Comparison of ENCODE assay signal across 8 mouse cellular contexts in genomic region chr1:192770130-192770494, GRCm38 (mm10). TPM values are rescaled to one million over a fixed set of nuclear protein-coding genes. Genes with fewer than 3 reads are reported as not detected.
DNase-seq lines count a peak whose midpoint lies in the region; ATAC-seq lines count a peak whose summit lies in the region.

No protein-coding gene starts in this region.

- H3K27ac ChIP-seq in hindbrain, embryonic 11.5 days (ENCODE audit: low read depth, low read length) = peak overlapping the region; percentile 87
- peak overlapping the region; percentile 70 for H3K27ac ChIP-seq in neural tube, embryonic 12.5 days

- H3K4me1 ChIP-seq in hindbrain, embryonic 11.5 days (replicated peaks; ENCODE audit: control insufficient read depth, insufficient read depth, low read length) = no peaks in the 10 kb centered on the region; the same call in 1 of the 2 replicates
- peaks cover 12% of the 10 kb centered on the region for H3K4me1 ChIP-seq in neural tube, embryonic 12.5 days

- peak overlapping the region; percentile 99 for H3K4me2 ChIP-seq in hindbrain, embryonic 11.5 days (replicated peaks; ENCODE audit: low read depth, low read length)
- peak overlapping the region; percentile 95 for H3K4me2 ChIP-seq in neural tube, embryonic 12.5 days (replicated peaks)

- H3K27me3 ChIP-seq in hindbrain, embryonic 11.5 days (ENCODE audit: control insufficient read depth, insufficient read depth, low read length) = no peaks in the 10 kb centered on the region
- no peaks in the 10 kb centered on the region for H3K27me3 ChIP-seq in neural tube, embryonic 12.5 days (replicated peaks)

- peak; percentile 74 for DNase-seq in embryo, embryonic 10 days (ENCODE audit: low spot score)
- no peak for DNase-seq in embryo, embryonic 9.5 days (ENCODE audit: extremely low spot score)
- peak; percentile 60 for DNase-seq in CD4-positive, CD25-positive, alpha-beta regulatory T cell, adult 2 months (ENCODE audit: low read depth, low spot score)
- DNase-seq in cerebellum, adult 9-10 months = peak; percentile 43
- peak; percentile 73 for DNase-seq in hindbrain, embryonic 11.5 days (ENCODE audit: low spot score)
- DNase-seq in liver = peak; percentile 22
- no peak for DNase-seq in ovary, postnatal 10 days (ENCODE audit: low spot score)

- ATAC-seq in hindbrain, embryonic 11.5 days (ENCODE audit: low FRiP score) = peak; percentile 80
- peak; percentile 90 for ATAC-seq in neural tube, embryonic 12.5 days (ENCODE audit: low FRiP score, low read depth)

- H3K9ac ChIP-seq in hindbrain, embryonic 11.5 days (ENCODE audit: low read depth, low read length) = peak overlapping the region; percentile 98
- H3K9ac ChIP-seq in neural tube, embryonic 12.5 days = peak overlapping the region; percentile 95

- peak overlapping the region; percentile 74 for H3K4me3 ChIP-seq in hindbrain, embryonic 11.5 days (ENCODE audit: low read depth, low read length)
- peak overlapping the region; percentile 71 for H3K4me3 ChIP-seq in neural tube, embryonic 12.5 days

- H3K36me3 ChIP-seq in hindbrain, embryonic 11.5 days (ENCODE audit: control insufficient read depth, insufficient read depth, low read length) = no peaks in the 10 kb centered on the region
- H3K36me3 ChIP-seq in neural tube, embryonic 12.5 days = no peaks in the 10 kb centered on the region

- 12% methylated on average over 10 of the region's 10 CpGs for WGBS in hindbrain, embryonic 11.5 days
- WGBS in neural tube, embryonic 12.5 days = 17% methylated on average over 10 of the region's 10 CpGs

- H3K9me3 ChIP-seq in hindbrain, embryonic 11.5 days (ENCODE audit: control insufficient read depth, low read length) = no peaks in the 10 kb centered on the region
- no peaks in the 10 kb centered on the region for H3K9me3 ChIP-seq in neural tube, embryonic 12.5 days

RNA-seq across cellular contexts. Expression of gene Hhat, which starts 0.9 kb away (rescaled TPM):
- polyA plus RNA-seq in hindbrain, embryonic 11.5 days (2014; fragmentation: Nextera tagmentation; extraction: Ambion mirVana) = 5.5 and 8.0 TPM in 2 replicates
- 7.0 and 7.2 TPM in 2 replicates for polyA plus RNA-seq in neural tube, embryonic 12.5 days (2016; fragmentation: Nextera tagmentation; extraction: Ambion mirVana)

Comparison
In these comparisons a context has a peak if more than half of its experiments do, and no peak if none do; other contexts are left out.
1. DNase-seq: peak in embryo, embryonic 10 days (single experiment), CD4-positive, CD25-positive, alpha-beta regulatory T cell, adult 2 months (single experiment), cerebellum, adult 9-10 months (single experiment), hindbrain, embryonic 11.5 days (single experiment) and liver (single experiment); none in embryo, embryonic 9.5 days (single experiment) and ovary, postnatal 10 days (single experiment).